Mouse (Mus musculus): ENCODE measurements around the gene Ncbp3. TPM values are rescaled to one million over a fixed set of nuclear protein-coding genes. Genes with fewer than 3 reads are reported as not detected.
A peak's percentile ranks its signal among the peaks of the same experiment; 100 is the strongest.

The Ncbp3 gene
- polyA plus RNA-seq, 1 experiment from 2014 or later = 11.8 TPM

DNA sequence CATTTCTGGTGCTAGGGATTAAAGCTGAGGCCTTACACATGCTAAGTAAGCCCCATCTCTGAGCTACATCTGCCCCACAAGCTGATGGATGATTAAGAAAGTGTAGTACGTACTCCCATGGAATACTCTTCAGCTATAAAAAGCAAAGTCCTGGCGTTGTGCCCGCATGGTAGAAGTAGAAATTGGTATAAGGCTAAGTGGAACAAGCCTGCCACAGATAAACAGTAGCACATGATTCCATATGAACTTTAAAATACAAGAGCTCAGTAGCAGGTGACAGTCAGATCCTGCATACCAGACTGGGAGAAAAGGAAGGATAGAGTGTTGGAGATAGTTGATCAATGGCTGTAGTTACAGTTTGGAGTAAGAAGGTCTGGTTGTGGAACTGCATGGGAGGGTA, 13.8 kb downstream of the Ncbp3 start:
- H3K9me3 ChIP-seq (ENCODE audit: control insufficient read depth, low read length) = no peaks in the 10 kb centered on the region
- DNase-seq (ENCODE audit: low spot score) (no peak), ATAC-seq (replicated peaks; ENCODE audit: low FRiP score) (no peak)
- H3K4me2 ChIP-seq = no peak overlapping the region
- WGBS = 92% methylated on average over 3 of the region's 3 CpGs
- H3K4me1 ChIP-seq (replicated peaks; ENCODE audit: control insufficient read depth, insufficient read depth, low read length) = peaks cover 9% of the 10 kb centered on the region
- no peak overlapping the region for H3K9ac ChIP-seq (ENCODE audit: low read depth, low read length)
- H3K4me3 ChIP-seq (ENCODE audit: low read depth, low read length) = no peak overlapping the region
- H3K36me3 ChIP-seq (ENCODE audit: control insufficient read depth, insufficient read depth, low read length) = peaks cover 11% of the 10 kb centered on the region; the same call in 1 of the 2 replicates
- H3K27ac ChIP-seq (ENCODE audit: low read depth, low read length) = no peak overlapping the region
- H3K27me3 ChIP-seq (replicated peaks; ENCODE audit: control insufficient read depth, insufficient read depth, low read length) = no peaks in the 10 kb centered on the region

DNA sequence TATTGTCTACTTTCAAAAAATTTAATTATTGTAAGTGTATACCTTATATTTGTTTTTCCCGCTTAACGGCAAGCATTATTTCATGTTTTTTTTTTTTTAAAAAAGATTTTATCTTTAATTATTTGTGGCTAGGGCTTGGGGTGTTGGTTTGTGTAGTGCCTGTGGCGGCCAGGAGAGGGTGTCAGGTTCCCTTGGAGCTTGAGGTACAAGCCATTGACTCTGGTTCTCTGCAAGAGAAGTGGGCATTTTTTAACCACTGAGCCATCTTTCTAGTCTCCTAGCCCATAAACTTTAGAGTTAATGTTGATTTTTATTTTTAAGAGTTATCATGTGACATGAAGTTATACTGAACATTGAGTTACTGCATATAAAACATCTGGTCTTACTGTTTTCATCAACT, 24.3 kb downstream of the Ncbp3 start:
- 70% methylated on average over 3 of the region's 3 CpGs for WGBS
- H3K9me3 ChIP-seq (ENCODE audit: control insufficient read depth, low read length) = no peaks in the 10 kb centered on the region
- no peak overlapping the region for H3K4me2 ChIP-seq
- H3K4me3 ChIP-seq (ENCODE audit: low read depth, low read length) = no peak overlapping the region
- no peaks in the 10 kb centered on the region for H3K27me3 ChIP-seq (replicated peaks; ENCODE audit: control insufficient read depth, insufficient read depth, low read length)
- H3K4me1 ChIP-seq (replicated peaks; ENCODE audit: control insufficient read depth, insufficient read depth, low read length) = no peaks in the 10 kb centered on the region
- no peak for ATAC-seq (replicated peaks; ENCODE audit: low FRiP score)
- DNase-seq (ENCODE audit: low spot score) = no peak
- H3K9ac ChIP-seq (ENCODE audit: low read depth, low read length) = no peak overlapping the region
- no peak overlapping the region for H3K27ac ChIP-seq (ENCODE audit: low read depth, low read length)
- H3K36me3 ChIP-seq (ENCODE audit: control insufficient read depth, insufficient read depth, low read length) = peaks cover 42% of the 10 kb centered on the region

DNA sequence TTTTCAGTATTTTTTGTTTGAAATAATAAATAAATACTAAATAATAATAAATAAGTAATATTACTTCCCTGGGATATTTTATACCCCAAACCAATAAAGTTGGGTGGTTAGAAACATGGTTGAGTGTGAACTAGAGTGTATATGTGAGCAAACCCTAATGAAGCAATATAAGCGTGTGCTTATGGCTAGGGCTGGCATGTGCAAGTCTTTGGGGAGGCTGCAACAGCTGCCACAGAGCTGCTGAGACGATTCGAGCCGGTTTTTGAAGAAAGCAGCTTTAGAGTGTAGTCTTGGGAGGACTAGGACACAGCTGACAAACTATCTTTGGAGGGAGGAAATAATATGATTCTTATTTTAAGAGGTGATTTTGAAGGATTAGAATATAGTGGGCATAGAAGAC, 28.7 kb downstream of the Ncbp3 start:
- 91% methylated on average over 4 of the region's 4 CpGs for WGBS
- Histone ChIP-seq H3K9me3 (ENCODE audit: control insufficient read depth, low read length) (no peaks in the 10 kb centered on the region), H3K27ac (ENCODE audit: low read depth, low read length) (no peak overlapping the region), H3K4me3 (ENCODE audit: low read depth, low read length) (no peak overlapping the region), H3K4me2 (no peak overlapping the region), H3K36me3 (ENCODE audit: control insufficient read depth, insufficient read depth, low read length) (peaks cover 25% of the 10 kb centered on the region), H3K4me1 (replicated peaks; ENCODE audit: control insufficient read depth, insufficient read depth, low read length) (no peaks in the 10 kb centered on the region), H3K9ac (ENCODE audit: low read depth, low read length) (no peak overlapping the region), H3K27me3 (replicated peaks; ENCODE audit: control insufficient read depth, insufficient read depth, low read length) (no peaks in the 10 kb centered on the region)
- DNase-seq (ENCODE audit: low spot score) = no peak
- ATAC-seq (replicated peaks; ENCODE audit: low FRiP score) = no peak

DNA sequence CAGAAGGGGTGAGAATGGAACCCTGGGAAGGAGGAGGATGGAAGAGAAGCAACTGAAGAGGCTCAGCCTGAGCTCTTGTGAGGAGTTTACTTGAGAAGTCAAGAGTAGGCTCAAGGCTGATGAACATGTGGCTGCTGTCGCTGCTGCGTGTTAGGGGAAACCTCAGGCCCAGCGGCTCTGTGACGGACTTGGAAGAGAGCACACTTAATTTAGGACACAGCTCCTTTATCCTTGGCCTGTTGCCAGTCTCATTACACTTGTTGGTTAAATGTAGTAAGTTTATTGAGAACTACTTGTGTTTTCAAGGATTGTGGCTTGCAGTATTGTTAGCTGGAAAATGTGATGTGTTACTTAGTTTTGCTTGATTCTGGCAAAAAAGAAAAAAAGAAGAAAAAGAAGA, 29.1 kb downstream of the Ncbp3 start:
- H3K36me3 ChIP-seq (ENCODE audit: control insufficient read depth, insufficient read depth, low read length) = peaks cover 27% of the 10 kb centered on the region
- ATAC-seq (replicated peaks; ENCODE audit: low FRiP score) (no peak), DNase-seq (ENCODE audit: low spot score) (no peak)
- WGBS = 90% methylated on average over 4 of the region's 4 CpGs
- H3K4me1 ChIP-seq (replicated peaks; ENCODE audit: control insufficient read depth, insufficient read depth, low read length) = no peaks in the 10 kb centered on the region
- H3K9me3 ChIP-seq (ENCODE audit: control insufficient read depth, low read length) = no peaks in the 10 kb centered on the region
- H3K27ac ChIP-seq (ENCODE audit: low read depth, low read length) = no peak overlapping the region
- H3K27me3 ChIP-seq (replicated peaks; ENCODE audit: control insufficient read depth, insufficient read depth, low read length) = no peaks in the 10 kb centered on the region
- H3K9ac ChIP-seq (ENCODE audit: low read depth, low read length) = no peak overlapping the region
- H3K4me3 ChIP-seq (ENCODE audit: low read depth, low read length) = no peak overlapping the region
- H3K4me2 ChIP-seq = no peak overlapping the region

DNA sequence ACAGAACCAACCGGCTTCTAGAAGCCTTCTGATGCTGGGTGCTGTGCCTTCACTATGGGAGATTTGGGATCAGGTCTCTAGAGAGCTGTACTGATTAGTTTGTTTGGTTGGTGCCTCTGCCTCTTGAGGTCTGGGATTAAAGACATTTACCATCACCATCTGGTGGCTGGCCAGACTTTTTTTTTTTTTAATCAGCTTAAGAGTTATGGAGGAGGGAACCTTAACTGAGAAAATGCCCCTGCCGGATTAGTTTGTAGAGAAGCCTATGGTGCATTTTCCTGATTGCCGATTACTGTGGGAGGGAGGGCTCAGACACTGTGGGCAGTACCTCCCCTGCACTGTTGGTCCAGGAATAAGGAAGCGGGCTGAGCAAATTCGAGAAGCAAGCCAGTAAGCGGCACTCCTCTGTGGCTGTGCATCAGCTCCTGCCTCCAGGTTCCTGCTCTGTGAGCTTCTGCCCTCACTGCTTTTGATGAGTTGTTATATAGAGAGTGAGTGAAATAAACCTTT, 29.7 kb downstream of the Ncbp3 start:
- Histone ChIP-seq H3K36me3 (ENCODE audit: control insufficient read depth, insufficient read depth, low read length) (peaks cover 27% of the 10 kb centered on the region), H3K4me3 (ENCODE audit: low read depth, low read length) (no peak overlapping the region), H3K27ac (ENCODE audit: low read depth, low read length) (no peak overlapping the region), H3K9ac (ENCODE audit: low read depth, low read length) (no peak overlapping the region), H3K4me1 (replicated peaks; ENCODE audit: control insufficient read depth, insufficient read depth, low read length) (no peaks in the 10 kb centered on the region), H3K27me3 (replicated peaks; ENCODE audit: control insufficient read depth, insufficient read depth, low read length) (no peaks in the 10 kb centered on the region), H3K4me2 (no peak overlapping the region), H3K9me3 (ENCODE audit: control insufficient read depth, low read length) (no peaks in the 10 kb centered on the region)
- ATAC-seq (replicated peaks; ENCODE audit: low FRiP score) = no peak
- no peak for DNase-seq (ENCODE audit: low spot score)
- 92% methylated on average over 6 of the region's 6 CpGs for WGBS

DNA sequence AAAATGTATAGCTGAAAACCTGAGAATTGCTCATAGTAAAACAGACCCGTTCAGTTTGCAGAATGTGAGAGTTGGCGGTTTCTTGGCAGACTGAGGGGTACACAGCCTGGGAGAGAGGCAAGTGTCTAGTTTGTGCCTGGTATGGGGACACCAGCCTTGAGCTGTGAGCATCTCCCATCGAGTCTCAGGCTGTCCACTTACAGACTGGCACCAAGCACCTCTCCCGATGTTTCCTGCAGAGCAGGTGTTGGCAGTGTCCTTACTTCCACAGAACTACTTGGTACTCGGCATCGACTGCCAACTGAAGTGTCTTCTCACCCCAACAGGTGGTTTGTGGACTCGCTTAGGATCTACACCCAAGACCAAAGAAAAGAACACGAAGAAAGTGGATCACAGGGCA, 31.0 kb downstream of the Ncbp3 start:
- Histone ChIP-seq H3K27ac (ENCODE audit: low read depth, low read length) (no peak overlapping the region), H3K27me3 (replicated peaks; ENCODE audit: control insufficient read depth, insufficient read depth, low read length) (no peaks in the 10 kb centered on the region), H3K4me2 (no peak overlapping the region), H3K36me3 (ENCODE audit: control insufficient read depth, insufficient read depth, low read length) (peaks cover 21% of the 10 kb centered on the region), H3K9ac (ENCODE audit: low read depth, low read length) (no peak overlapping the region), H3K4me3 (ENCODE audit: low read depth, low read length) (no peak overlapping the region), H3K4me1 (replicated peaks; ENCODE audit: control insufficient read depth, insufficient read depth, low read length) (no peaks in the 10 kb centered on the region), H3K9me3 (ENCODE audit: control insufficient read depth, low read length) (no peaks in the 10 kb centered on the region)
- no peak for ATAC-seq (replicated peaks; ENCODE audit: low FRiP score)
- WGBS = 94% methylated on average over 8 of the region's 8 CpGs
- DNase-seq (ENCODE audit: low spot score) = no peak

DNA sequence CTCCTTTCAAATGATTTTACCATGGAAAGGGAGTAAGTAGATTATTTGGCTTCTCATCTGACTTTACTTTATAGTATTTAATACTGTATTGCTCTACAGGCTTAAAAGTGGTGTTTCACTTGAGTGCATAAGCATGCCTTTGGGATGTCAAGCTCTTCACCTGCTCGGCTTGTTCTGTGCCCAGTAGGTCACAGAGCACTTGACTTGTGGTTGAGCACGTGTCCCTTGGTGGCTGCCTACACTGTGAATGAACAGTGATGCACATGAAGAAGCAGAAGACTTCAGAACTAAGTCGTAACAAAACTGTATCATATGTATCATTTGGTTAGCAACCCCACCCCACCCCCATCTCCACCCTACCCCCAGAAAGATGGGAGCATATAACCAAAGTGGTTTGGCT, 32.7 kb downstream of the Ncbp3 start:
- Histone ChIP-seq H3K9ac (ENCODE audit: low read depth, low read length) (no peak overlapping the region), H3K4me1 (replicated peaks; ENCODE audit: control insufficient read depth, insufficient read depth, low read length) (peaks cover 7% of the 10 kb centered on the region; the same call in 1 of the 2 replicates), H3K9me3 (ENCODE audit: control insufficient read depth, low read length) (no peaks in the 10 kb centered on the region), H3K27me3 (replicated peaks; ENCODE audit: control insufficient read depth, insufficient read depth, low read length) (no peaks in the 10 kb centered on the region), H3K4me2 (no peak overlapping the region), H3K4me3 (ENCODE audit: low read depth, low read length) (no peak overlapping the region), H3K27ac (ENCODE audit: low read depth, low read length) (no peak overlapping the region), H3K36me3 (ENCODE audit: control insufficient read depth, insufficient read depth, low read length) (peaks cover 13% of the 10 kb centered on the region)
- ATAC-seq (replicated peaks; ENCODE audit: low FRiP score) (no peak), DNase-seq (ENCODE audit: low spot score) (no peak)
- WGBS = 85% methylated on average over 3 of the region's 3 CpGs

DNA sequence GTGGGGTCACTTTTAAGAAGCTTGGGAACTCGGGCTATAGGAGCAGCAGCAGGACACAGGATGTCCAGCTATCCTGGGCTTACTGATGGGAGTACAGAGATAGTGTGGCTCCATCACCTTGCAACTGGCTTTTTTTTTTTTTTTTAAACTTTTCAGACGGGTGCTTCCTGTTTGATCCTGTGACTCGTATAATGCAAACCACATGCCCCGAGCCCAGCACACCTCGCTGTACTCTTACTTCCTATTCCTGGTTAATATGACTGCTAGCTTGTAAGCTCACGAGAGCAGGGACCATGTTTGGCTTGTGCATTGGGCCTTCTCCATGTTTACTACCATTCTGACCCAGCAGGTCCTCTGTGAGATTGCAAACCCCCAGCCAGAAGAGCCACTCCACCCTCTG, 36.7 kb downstream of the Ncbp3 start:
- DNase-seq (ENCODE audit: low spot score) (no peak), ATAC-seq (replicated peaks; ENCODE audit: low FRiP score) (no peak)
- Histone ChIP-seq H3K4me1 (replicated peaks; ENCODE audit: control insufficient read depth, insufficient read depth, low read length) (peaks cover 7% of the 10 kb centered on the region; the same call in 1 of the 2 replicates), H3K4me2 (no peak overlapping the region), H3K27me3 (replicated peaks; ENCODE audit: control insufficient read depth, insufficient read depth, low read length) (no peaks in the 10 kb centered on the region), H3K9me3 (ENCODE audit: control insufficient read depth, low read length) (no peaks in the 10 kb centered on the region), H3K4me3 (ENCODE audit: low read depth, low read length) (no peak overlapping the region), H3K9ac (ENCODE audit: low read depth, low read length) (no peak overlapping the region), H3K36me3 (ENCODE audit: control insufficient read depth, insufficient read depth, low read length) (0 out of 2 replicates have a peak, but pooled peaks cover 2% of the 10 kb centered on the region), H3K27ac (ENCODE audit: low read depth, low read length) (no peak overlapping the region)
- 51% methylated on average over 6 of the region's 6 CpGs for WGBS

DNA sequence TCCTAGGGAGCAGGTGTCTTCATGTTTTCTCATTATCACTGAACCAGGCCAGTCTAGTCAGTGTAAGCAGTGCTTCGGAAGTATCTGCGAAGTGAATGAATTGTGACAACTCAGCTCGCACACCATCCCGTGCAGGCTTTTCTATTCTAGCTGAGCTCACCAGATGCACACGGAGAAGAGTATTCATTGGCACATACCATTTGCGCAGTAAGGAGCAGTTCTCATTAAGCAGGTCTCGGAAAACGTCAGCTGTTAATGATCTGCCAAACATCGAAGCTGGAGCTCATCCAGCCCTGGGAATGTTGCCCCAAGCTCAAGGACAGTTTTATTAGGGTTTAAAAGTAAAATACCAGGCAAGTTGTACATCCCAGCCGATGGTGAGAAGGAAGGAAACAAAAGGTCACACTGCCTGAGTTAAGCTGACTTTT, 37.2 kb downstream of the Ncbp3 start:
- no peaks in the 10 kb centered on the region for H3K9me3 ChIP-seq (ENCODE audit: control insufficient read depth, low read length)
- no peak for ATAC-seq (replicated peaks; ENCODE audit: low FRiP score)
- peaks cover 7% of the 10 kb centered on the region for H3K4me1 ChIP-seq (replicated peaks; ENCODE audit: control insufficient read depth, insufficient read depth, low read length)
- no peak overlapping the region for H3K9ac ChIP-seq (ENCODE audit: low read depth, low read length)
- no peak overlapping the region for H3K4me2 ChIP-seq
- 0 out of 2 replicates have a peak, but pooled peaks cover 2% of the 10 kb centered on the region for H3K36me3 ChIP-seq (ENCODE audit: control insufficient read depth, insufficient read depth, low read length)
- WGBS = 84% methylated on average over 10 of the region's 10 CpGs
- no peak overlapping the region for H3K4me3 ChIP-seq (ENCODE audit: low read depth, low read length)
- H3K27me3 ChIP-seq (replicated peaks; ENCODE audit: control insufficient read depth, insufficient read depth, low read length) = no peaks in the 10 kb centered on the region
- DNase-seq (ENCODE audit: low spot score) = no peak
- peak overlapping the region; percentile 37; the same call in 1 of the 2 replicates for H3K27ac ChIP-seq (ENCODE audit: low read depth, low read length)
